Mouse (Mus musculus): ENCODE data around the gene H2-T22. TPM values are rescaled to one million over a fixed set of nuclear protein-coding genes. Genes with fewer than 3 reads are reported as not detected.
"Not testable (repeated sequence)": the region's sequence is repeated elsewhere in the genome, so short reads cannot be mapped to it uniquely, and the experiment has no call there.

Gene H2-T22
- total RNA-seq (2021): 10 to 100 TPM; 11.0 to 11.8 TPM

DNA sequence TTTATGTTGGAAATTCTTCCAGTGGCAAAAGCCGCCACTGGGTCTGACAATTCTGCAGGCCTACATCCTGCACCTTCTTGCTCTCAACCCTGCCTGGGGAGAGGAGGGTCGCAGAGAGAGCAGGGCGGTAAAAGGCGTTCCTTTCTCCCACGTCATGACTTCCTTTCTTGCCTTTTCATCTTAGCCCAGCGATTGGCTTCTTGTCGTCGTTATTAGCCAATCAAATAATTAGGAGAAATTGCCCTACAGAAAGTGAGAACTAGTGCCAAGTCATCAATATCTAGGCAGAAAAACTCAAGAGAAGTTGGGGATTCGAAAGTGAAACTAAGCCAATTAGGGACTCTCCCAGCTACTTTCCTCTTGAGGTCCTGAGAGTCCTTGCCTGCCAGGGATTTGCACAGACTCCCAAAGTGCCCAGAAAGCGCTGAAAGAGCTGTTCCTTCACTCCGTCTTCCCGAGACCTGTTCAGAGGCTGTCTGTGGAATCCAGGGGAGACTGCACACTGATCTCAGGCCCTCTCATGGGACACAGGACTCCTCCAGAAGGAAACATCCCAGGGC is at the start of gene H2-T22, which contains the start of gene Gm6034:
TSS of gene H2-T22 (minus strand) at position 138 of the 560 bp plus-strand sequence.
TSS of gene Gm6034 (plus strand) at position 352 of the 560 bp plus-strand sequence.
- peak; percentile 82 to 86 for DNase-seq
- intact Hi-C loops (cut with DNase I): not testable (repeated sequence)

DNA sequence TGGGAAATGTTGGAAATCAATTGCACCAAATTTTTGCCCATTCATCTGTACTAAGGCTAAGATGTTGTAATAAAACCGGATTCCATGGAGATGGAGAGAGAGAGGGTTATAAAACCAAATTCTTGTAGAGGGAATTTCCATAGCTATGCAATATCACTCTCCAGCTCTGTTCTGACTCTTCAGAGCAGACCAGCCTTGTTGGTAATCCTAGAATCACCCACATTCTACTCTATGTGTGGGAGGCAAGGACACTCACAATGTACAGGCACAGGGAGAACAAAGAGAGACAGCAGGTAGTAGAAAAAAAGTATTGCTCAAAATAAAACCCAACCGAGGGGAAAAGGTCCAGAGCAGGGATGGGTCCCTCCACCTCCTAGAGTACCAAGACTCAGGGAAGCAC is 49.4 kb upstream of the H2-T22 start:
- DNase-seq; intact Hi-C loops (cut with DNase I): not testable (repeated sequence)

DNA sequence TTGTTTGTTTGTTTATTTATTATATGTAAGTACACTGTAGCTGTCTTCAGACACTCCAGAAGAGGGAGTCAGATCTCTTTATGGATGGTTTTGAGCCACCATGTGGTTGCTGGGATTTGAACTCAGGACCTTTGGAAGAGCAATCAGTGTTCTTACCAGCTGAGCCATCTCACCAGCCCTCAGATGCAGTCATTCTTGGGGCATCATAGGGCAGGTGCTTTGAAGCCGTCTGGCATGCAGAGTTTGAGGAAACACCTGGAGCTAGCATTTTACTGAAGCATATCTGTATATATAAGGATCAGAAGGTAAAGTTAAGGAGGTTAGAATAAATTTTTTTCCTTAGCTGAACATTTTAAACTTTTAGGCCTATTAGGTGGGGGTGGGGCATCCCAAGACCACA is 43.4 kb upstream of the H2-T22 start:
- intact Hi-C loops (cut with DNase I): loop anchor here (5.0 kb wide), 1 partner anchor 121 kb away; no protein-coding TSS in a partner anchor
- DNase-seq: not testable (repeated sequence)

- no peak for DNase-seq
- intact Hi-C loops (cut with DNase I): no loop called here
Measured at GRCm38 (mm10) chr17:36083870-36084451, 41.4 kb upstream of the H2-T22 start.

GRCm38 (mm10) chr17:36083266-36083869 is 40.8 kb upstream of the H2-T22 start:
- intact Hi-C loops (cut with DNase I): no loop called here
- peak in 1 of 2 experiments; percentile 23 for DNase-seq

DNA sequence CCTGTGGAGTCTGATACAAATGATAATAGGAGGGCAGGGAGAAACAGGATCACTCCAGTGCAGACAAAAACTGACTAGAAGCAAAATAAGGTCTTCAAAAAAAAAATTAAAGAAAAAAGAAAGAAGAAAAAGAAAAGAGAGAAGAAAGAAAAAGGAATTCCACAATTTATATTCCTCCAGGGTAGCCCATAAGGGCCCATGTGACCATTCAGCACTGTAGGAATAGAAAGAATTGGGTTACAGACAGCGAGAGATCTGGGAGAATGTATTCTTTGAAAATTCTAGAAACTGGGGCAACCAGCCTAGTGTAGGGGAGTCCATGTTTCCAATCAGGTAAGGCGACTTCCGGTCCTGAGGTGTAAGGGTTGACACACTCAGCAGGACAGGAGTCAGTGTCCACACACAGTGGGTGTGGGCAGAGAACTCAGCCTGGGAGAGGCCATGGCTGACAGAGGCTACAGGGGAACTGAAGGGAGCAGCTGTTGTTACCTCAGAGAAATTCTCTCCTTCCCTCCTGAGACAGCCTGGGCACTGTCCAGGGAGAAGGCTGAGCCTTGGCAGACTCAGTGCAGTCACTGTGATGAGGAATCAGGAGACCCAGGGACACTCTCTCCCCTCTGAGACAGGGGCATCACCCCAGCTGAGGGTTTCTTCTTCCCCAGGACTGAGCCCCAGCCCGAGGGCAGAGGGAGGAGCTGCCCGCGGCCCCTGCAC is 40.1 kb upstream of the H2-T22 start:
- intact Hi-C loops (cut with DNase I): not testable (repeated sequence)

DNA sequence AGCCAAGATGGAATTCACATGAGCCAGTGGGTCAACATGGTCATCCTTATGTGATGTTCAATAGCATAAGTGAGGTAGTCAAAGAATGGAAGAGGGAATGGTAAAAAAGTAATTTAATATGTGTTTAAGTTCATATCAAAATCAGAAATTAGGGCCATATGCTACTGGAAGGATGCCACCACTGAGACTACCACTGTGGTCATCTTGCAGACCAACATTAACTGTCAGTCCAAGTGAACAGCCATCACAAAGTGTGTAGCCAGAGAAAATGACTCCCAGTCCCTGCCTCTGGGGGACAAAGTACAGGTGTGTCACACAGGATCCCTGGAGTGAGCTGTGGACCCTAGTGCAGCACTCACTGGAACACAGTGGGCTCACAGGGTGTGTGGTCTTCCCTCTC is 39.4 kb upstream of the H2-T22 start:
- DNase-seq; intact Hi-C loops (cut with DNase I): not testable (repeated sequence)

More for the DNA sequence above, 40.1 kb upstream of the H2-T22 start:
- peak in 1 of 2 experiments; percentile 7 for DNase-seq

- intact Hi-C loops (cut with DNase I): loop anchor here (10.0 kb wide), 1 partner anchor 134 kb away; the partner anchor contains the start of gene H2-T3
- DNase-seq: peak; percentile 84 to 92
Measured at GRCm38 (mm10) chr17:36060829-36061228, 18.3 kb upstream of the H2-T22 start.

DNA sequence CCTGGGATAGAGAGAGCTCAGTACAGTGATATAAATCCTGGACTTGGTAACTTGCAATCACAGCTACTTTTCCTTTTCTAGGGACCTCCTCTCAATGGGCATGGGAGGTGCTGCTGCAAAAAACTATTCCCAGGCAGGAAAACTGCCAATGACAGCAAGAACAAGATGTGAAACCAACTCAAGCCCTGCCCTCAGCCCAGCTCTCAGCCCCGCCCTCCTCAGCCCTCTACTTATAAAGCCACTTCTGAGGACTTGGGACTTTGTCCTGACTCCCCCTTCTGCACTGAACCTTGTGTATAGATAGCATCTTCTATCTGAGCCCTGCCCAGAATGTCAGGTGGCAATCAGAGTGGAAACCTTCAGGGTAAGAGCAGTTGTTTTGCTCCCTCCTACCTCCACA is 15.8 kb upstream of the H2-T22 start, which contains the start of gene Gm11127:
TSS of gene Gm11127 (minus strand) at position 10 of the 400 bp plus-strand sequence.
- DNase-seq; intact Hi-C loops (cut with DNase I): not testable (repeated sequence)

DNA sequence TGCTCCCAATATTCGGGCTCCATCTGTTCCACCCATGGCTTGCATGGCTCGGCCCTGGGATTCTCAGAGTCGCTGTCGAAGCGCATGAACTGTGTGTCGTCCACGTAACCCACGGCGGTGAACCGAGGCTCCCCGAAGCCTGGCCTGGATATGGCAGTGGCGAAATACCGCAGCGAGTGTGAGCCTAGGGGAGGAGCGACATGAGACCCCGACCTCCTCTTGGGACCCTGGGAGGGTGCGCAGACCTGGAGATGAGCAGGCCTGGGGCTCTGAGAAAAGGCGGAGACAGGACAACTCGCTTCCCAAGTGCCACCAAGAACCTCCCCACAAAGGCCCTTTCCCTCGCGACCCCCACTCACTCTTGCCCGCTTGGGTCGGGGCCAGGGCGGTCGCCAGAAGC is 15.4 kb upstream of the H2-T22 start:
- intact Hi-C loops (cut with DNase I); DNase-seq: not testable (repeated sequence)

DNA sequence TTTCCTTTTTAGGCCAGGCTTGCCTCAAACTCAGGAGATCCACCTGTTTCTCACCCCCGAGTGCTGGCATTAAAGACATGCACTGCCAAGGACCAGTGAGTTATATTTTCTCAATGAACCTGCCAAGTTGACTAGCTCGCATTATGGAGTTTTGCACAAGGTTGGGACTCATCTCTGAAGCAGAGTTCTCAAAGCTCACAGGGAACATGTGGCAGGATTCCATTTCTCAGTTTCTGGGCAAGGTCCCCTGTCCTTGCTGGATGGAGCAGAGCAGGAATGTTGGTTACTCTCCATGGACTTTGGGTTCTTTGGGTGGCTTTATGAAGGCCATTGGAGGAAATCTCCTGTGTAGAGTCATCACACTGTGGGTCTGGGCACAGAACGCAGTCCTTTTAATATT is 739 bp upstream of the H2-T22 start:
- no peak for DNase-seq
- intact Hi-C loops (cut with DNase I): no loop called here

DNA sequence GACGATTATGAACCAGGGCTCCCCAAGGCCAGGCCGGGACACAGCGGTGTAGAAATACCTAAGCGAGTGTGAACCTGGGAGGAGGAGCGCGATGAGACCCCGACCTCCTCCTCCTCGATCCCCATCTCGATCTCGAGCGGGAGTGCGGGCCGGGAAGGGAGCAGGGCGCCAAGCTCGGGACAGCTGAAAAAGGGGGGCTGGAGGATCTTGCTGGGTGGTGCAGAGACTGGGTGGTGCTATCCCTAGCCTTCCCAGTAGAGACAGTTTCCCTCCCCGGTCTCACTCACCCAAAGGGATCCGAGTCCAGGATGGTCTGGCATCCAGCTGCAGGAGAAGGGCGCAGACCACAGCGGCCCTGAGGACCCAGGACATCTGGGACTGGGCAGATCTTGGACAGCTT is 492 bp downstream of the H2-T22 start:
- intact Hi-C loops (cut with DNase I): not testable (repeated sequence)
- peak; percentile 27 to 42 for DNase-seq

DNA sequence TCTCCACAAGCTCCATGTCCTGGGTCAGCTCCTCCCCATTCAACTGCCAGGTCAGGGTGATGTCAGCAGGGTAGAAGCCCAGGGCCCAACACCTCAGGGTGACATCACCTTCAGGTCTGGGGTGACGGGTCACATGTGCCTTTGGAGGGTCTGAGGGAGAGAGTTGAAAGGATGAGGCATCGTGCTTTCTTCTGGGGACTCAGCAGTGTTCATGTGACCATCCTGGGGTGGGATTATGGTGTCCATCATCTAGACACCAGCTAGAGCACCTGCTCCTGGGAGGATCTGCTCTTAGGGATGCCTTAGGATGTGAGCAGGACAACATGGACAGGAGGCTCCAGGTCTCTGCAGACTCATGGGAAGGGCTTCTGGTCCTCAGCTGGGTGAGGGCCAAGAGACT is 1.9 kb downstream of the H2-T22 start:
- DNase-seq; intact Hi-C loops (cut with DNase I): not testable (repeated sequence)

GRCm38 (mm10) chr17:36036126-36036525 is 6.4 kb downstream of the H2-T22 start:
- DNase-seq; intact Hi-C loops (cut with DNase I): not testable (repeated sequence)

DNA sequence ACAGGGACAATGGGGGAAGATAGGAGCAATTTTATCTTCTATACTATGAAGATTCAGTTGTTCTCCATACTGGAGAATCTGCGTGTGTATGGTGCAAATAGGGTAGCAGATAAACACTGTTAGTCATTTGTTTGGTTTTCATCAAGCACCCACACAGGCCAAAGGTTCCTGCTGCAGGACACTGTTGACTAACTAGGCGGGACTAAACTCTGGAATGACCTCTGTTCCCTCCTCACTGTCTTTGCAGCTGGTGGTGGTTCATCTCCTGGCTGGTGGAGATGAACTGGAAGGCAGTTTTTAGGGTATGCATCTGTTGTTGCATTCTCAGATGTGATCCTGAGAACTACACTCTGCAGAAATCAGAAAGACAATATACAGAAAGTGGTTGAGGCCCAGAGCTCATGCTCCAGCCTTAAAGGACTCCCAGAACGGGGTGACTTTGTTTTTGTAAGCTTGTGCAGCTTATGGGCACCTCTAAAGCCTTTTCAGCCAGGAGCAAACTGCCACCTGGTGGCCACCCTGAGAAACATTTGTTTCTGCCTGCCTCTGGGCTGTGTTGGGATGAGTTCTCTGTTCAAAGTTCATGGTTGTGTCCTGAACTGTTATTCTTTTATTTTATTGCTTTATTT is 7.4 kb downstream of the H2-T22 start:
- peak; percentile 71 to 76 for DNase-seq
- intact Hi-C loops (cut with DNase I): loop anchor here (1.0 kb wide), 1 partner anchor 38 kb away; no protein-coding TSS in a partner anchor

GRCm38 (mm10) chr17:36034524-36034923 is 8.0 kb downstream of the H2-T22 start:
- DNase-seq; intact Hi-C loops (cut with DNase I): not testable (repeated sequence)

DNA sequence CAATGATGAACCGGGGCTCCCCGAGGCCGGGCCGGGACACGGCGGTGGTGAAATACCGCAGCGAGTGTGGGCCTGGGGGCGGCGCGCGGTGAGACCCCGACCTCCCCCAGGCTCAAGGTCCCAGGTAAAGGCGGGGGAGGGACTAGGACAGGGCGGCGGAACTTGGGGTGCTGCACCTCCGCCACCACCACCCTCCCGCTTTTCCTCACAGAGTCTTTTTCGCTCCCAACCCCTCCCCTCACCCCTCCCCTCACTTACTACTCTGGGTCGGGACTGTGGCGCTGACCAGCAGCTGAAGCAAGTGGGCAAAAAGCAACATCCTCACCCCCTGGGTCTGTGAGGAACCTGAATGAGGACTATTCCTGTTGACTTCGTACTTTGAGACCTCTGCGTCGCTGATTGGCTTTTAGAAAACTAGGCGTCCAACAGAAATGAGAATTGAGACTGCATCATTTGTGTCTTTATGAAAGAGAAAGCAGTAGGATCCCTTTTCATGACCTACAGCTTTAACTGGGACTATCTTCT is 10.1 kb downstream of the H2-T22 start, which contains the start of gene H2-T23:
TSS of gene H2-T23 (minus strand) at position 505 of the 525 bp plus-strand sequence.
- peak; percentile 62 to 67 for DNase-seq
- intact Hi-C loops (cut with DNase I): not testable (repeated sequence)

GRCm38 (mm10) chr17:36031583-36032331 is 10.8 kb downstream of the H2-T22 start:
- peak; percentile 58 to 62 for DNase-seq
- intact Hi-C loops (cut with DNase I): not testable (repeated sequence)

Data from heart, postnatal 10 days (tissue).